Mouse (Mus musculus): ENCODE measurements at regions not wholly inside any gene's neighbourhood (a gene's known extent, or its start where the extent isn't known, plus 50 kb on each side); places are given as distances from the start of the nearest gene placed in this dataset.

DNA sequence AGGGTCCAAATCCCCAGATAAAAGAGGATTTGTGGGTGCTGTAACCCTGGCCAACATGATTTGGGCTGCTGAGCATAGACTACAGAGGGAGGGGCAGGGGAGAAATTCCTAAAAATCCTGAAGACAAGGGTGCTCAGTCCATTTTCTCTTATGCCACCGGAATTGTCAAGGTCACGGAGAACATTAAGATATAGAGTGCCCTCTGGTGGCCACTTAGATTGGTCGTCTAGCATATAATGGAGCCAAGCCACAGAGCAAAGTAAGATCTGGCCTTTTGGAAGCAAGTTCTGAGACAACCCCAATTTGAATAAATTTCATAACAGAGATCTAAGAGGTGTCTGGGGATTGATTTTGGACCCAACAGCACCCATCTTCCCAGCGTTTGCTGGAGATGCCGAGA lies 250.0 kb downstream of the Prr32 start:
- peak; percentile 9 for DNase-seq (ENCODE audit: inconsistent ontology term)

Data from Muller cell, postnatal 12 days (primary cell).